Mouse (Mus musculus): Measurements from ENCODE around the gene Nek8.
"Not testable (repeated sequence)": the region's sequence is repeated elsewhere in the genome, so short reads cannot be mapped to it uniquely, and the experiment has no call there.

The Nek8 gene

DNA sequence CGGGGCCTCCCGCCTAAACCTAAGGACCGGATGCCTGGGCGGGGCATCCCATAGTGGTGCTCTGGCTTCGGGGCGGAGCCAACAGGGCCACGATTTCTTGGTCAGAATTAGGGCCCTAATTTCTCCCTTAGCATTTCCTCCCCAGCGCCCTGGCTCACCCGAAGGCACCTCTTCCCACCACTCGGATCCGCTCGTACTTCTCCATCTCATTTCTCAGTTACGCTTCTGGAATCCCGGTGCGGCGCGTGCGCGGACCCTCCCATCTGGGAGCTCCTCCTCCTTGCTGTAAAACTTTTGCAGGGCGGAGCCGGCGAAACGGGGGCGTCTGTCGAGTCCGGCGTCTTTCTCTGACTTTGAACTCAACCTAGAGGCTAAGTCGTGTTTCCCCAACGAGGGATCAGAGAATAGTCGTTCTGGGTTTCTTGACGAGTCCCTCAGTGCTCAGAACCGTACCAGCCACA lies at the start of gene Nek8, which contains the start of gene Tlcd1:
Nek8 (minus strand) TSS at position 274 of the 461 bp plus-strand sequence.
Tlcd1 (plus strand) TSS at position 310 of the 461 bp plus-strand sequence.
- peak; percentile 77 to 86 for DNase-seq

- DNase-seq = no peak
These were observed 47.1 kb upstream of the Nek8 start for GRCm38 (mm10) chr11:78223586-78223985.

- no peak for DNase-seq
These were observed 39.3 kb upstream of the Nek8 start for GRCm38 (mm10) chr11:78215709-78216317.

DNA sequence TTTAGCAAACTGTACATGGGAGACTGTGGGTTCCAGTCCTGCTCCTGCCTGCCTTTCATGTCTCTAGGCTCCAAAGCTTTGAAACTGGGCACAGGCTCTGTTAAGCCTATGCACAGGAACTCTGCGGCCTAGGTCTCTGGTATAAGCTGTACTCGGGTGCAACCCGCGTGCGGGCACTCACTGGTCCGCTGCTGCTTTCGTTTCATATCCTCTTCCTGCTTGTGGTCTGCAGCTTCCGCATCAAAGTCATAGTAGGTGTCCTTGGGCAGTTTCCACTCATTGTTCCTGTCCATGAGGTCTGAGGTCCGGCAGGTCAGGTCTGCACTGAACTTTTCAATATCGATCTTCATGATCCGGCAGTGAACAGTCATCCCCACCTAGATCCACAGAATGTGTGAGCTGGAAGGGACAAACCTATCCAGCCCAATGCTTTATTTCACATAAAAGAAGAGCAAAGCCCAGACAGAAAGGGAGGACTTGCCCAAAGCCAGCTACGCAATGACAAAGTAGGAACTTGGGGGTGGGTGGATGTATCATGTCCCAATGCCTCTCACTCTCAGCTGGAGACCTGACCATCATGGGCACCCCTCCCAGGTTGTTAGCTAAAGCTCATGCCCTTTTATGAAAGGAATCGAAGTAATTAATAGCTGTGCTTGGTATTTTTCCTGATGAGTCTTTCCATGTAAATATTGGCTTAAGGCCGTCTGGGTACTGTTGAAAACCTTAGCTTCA lies 36.8 kb upstream of the Nek8 start:
- no peak for DNase-seq

DNA sequence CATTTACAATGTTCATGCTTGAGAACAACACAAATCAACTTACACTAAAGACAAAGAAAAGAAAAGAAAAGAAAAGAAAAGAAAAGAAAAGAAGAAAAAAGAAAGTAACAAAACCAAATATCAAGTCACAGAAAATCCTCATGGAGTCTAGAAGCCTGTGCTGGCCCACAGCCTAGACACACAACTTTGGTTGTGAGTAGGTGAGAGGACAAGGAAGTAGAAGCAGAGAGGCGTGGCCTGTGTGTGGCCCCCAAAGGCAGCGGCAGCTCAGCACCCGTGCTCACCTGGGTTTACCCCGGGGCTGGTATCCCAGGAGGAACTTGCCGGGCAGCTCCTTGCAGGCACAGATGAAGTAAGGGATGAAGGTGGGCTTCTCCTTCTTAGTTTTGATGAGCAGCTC lies 35.0 kb upstream of the Nek8 start:
- DNase-seq = no peak

DNA sequence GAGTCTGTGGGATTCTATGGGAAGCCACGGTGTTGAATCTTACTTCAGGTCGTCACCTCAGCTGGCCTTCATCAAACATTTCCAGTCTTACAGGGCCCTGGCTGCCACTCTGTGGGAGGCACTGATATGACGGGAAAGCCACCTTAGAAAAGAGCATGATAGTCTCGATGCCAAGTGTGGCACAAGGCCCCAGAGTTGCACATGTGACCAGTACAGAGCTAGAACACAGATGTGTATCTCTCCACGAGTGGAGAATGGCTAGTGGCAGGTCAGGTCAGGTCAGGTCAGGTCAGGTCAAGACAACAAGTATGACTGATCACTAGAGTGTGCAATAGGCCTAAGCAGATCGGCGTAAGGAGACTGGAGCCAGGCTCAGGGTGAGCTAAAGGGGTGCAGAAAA lies 34.1 kb upstream of the Nek8 start:
- DNase-seq = no peak

DNA sequence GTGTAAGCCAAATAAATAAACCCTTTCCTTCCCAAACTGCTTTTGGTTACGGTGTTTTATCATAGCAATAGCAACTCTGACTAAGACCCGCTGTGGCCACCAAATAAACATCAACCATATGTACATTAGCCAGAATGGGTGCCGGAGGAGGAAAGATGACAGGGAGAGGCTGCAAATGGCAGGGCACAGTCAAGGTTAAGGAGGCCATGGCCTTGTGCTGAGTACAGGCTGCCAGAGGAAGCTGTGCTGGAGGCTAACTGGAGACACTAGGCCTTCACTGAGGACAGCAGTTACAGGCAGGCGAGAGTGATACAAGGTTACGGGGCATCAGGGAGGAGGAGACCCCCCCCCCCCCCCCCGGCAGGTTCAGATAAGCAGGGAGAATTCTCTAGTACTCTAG lies 33.4 kb upstream of the Nek8 start:
- no peak for DNase-seq

GRCm38 (mm10) chr11:78207190-78207589 lies 30.7 kb upstream of the Nek8 start:
- no peak for DNase-seq

DNA sequence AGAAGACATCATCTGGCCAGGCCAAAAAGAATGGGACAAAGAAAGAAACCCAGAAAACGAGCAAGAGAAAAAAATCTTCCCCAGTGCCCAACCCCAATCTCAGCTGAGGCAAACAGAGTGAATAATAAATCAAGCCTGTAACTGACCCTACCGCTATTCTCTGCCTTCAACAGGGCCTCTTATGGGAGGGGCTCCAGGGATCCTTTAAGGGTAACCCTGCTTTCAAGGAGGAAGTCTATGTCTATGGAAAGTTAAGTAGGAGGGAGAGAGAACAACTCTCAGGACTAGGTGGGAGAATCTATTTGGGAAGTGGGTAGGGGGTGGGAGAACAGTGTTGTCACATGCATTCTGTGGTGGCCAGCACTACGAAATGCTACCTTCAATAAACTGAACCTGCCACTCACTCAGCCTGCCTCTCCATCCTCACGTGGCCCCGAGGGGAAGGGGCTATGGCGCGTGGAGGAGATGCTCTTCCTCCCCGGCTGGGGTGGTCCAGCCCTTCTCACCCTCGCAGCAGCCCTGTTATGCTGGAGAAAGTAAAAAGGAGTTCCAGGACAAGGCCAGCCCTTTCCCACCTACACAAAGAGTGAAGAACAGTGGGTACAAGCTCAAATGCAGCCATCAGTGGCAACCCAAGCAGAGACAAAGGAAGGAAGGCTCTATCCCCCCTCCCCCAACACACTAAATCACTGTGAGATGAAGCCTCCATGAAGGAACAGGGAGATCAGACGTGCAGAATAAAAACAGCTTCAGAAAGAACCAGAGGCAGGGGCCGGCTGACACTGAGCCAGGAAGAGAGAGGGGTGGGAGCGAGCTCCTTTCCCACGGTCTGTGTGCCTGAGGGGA lies 29.1 kb upstream of the Nek8 start:
- DNase-seq = no peak

DNA sequence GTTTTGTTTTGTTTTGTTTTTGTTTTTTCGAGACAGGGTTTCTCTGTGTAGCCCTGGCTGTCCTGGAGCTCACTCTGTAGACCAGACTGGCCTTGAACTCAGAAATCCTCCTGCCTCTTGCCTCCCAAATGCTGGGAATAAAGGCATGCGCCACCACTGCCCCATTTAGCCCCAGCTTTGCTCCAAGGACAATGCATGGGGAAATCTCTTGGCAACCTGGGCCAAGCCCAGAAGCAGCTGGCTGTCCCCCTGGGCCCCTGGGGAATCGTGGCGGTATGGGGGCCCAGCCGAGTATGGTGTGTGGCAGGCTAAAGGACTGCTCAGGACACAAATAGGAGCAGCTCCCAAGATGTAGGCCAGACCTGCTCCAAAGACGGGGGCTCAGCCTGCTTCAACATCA lies 27.8 kb upstream of the Nek8 start:
- no peak for DNase-seq

- no peak for DNase-seq
These were observed 25.9 kb upstream of the Nek8 start for GRCm38 (mm10) chr11:78202372-78202771.

GRCm38 (mm10) chr11:78195101-78195863 lies 18.8 kb upstream of the Nek8 start:
- DNase-seq = no peak

GRCm38 (mm10) chr11:78194411-78195100 lies 18.1 kb upstream of the Nek8 start:
- peak in 1 of 2 experiments; percentile 60 for DNase-seq

DNA sequence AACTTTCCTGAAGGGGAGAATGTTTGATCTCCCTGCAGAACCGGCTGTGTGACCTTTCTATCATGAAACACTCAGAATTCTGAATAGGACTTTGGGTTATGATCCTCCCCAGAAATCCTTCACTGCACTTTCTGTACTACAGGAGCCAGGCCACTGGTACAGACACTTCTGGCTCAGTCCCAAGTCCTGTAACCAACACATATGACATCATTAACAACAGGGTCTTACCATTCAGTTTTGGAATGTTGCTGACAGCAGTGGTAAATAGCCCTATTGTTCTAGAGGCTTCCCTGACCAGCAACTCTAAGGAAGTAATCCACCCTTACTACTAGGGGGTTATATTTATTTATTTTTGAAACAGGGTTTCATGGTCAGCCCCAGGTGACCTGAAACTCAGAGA lies 16.6 kb upstream of the Nek8 start, which contains the start of gene Proca1:
Proca1 (plus strand) TSS at position 280 of the 400 bp plus-strand sequence.
- DNase-seq = no peak

- DNase-seq = no peak
These were observed 13.6 kb upstream of the Nek8 start for GRCm38 (mm10) chr11:78190041-78190440.

DNA sequence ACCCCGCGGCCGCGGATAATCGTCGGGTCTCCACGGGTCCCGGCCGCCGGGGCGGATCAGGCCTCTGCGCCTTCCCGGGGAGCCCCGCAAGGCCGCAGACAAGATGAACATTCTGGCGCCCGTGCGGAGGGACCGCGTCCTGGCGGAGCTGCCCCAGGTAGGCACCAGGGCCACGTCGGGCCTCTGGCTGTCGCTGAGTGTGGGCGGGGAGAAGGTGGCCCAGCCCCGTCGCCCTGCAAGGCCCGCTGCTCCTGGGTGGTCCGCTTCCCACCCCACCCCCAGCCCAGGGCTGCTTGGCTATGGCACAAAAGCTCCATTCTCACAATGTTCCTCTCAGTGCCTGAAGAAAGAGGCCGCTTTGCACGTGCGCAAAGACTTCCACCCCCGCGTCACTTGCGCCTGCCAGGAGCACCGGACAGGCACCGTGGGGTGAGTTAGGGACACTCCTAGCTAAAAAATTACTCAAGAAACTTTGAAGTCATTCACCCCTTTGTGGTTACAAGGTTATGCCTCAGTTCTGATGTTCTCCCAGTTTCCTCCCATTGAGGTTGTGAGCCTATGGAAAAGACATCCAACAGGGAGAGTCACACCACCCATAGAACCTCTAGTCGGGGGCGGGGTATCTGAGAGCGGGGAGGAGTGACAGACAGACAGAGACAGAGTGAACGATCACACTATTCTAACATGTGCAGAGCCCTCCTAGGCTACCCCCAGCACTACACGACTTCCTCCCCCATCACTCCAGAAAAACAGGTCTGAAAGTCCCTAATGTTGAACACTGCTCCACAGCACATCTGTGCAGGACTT lies 13.0 kb upstream of the Nek8 start:
- DNase-seq = peak; percentile 30 to 55

- peak in 1 of 2 experiments; percentile 52 for DNase-seq
These were observed 12.1 kb upstream of the Nek8 start, which contains the start of gene Rab34 for GRCm38 (mm10) chr11:78188331-78189233. Rab34 (plus strand) TSS chr11:78188430.

GRCm38 (mm10) chr11:78184702-78185101 lies 8.2 kb upstream of the Nek8 start:
- not testable (repeated sequence) for DNase-seq

- DNase-seq = no peak
These were observed 7.5 kb upstream of the Nek8 start for GRCm38 (mm10) chr11:78183884-78184514.
